Mouse (Mus musculus) left cerebral cortex, postnatal 14 days (tissue): Measurements from ENCODE around the gene Mettl11b. TPM values are rescaled to one million over a fixed set of nuclear protein-coding genes. Genes with fewer than 3 reads are reported as not detected.

Experiments used
- DNase-seq, 2 experiments: peaks; one replicate each; pipeline ENCODE4 v3.0.0; 2021 to 2022; ENCODE audit warnings: low spot score in 2 of 2, mixed read lengths in 1 of 2
- intact Hi-C: fragments of 180-260 bp; cut with DNase I; formaldehyde crosslinking; loops from one replicate; pipeline ENCODE4 v1.15.1; 2025
- total RNA-seq, 2 experiments: library from RNA; stranded (reverse); gene quantifications; 2 replicates each; pipeline ENCODE4 v1.2.3; 2021

Gene Mettl11b
- total RNA-seq, 2 experiments from 2014 or later: 1.2 to 2.5 TPM

- intact Hi-C loops: no loop called here
- no peak for DNase-seq
Measured at GRCm38 (mm10) chr1:163657766-163658534, 67.1 kb downstream of the Mettl11b start.

- no peak for DNase-seq
- intact Hi-C loops: no loop called here
Measured at GRCm38 (mm10) chr1:163657056-163657455, 68.0 kb downstream of the Mettl11b start.

GRCm38 (mm10) chr1:163656432-163656831 is 68.6 kb downstream of the Mettl11b start:
- intact Hi-C loops: no loop called here
- DNase-seq: no peak

Other genes starting within 250 kb of the Mettl11b start
- gene Kifap3, start 54.4 kb upstream of the Mettl11b start, total RNA-seq: 100 to 1,000 TPM; 225 to 241 TPM
- gene Scyl3, start 203.9 kb upstream of the Mettl11b start, total RNA-seq: 10 to 100 TPM; 20.9 to 25.0 TPM